Mouse (Mus musculus) G1E-ER4 (cell line): Measurements from ENCODE around the gene Arsb. TPM values are rescaled to one million over a fixed set of nuclear protein-coding genes. Genes with fewer than 3 reads are reported as not detected.

Experiments
- GATA1 ChIP-seq: IDR thresholded peaks from one replicate; pipeline ENCODE4 v1.8.0; 2012; ENCODE audit warnings: low read length, inconsistent platforms
- polyA plus RNA-seq: library from polyadenylated mRNA; stranded (reverse); fragments of >175 nt; gene quantifications from 2 replicates; pipeline ENCODE4 v1.2.3, GENCODE M21; 2012

Gene Arsb
- polyA plus RNA-seq, 1 experiment, result not detected

GRCm38 (mm10) chr13:93951555-93951954, 180.1 kb downstream of the Arsb start:
- TF ChIP-seq GATA1, result no peak

GRCm38 (mm10) chr13:93952466-93952865, 181.0 kb downstream of the Arsb start:
- no peak for TF ChIP-seq GATA1

- TF ChIP-seq GATA1, result no peak
These were observed 186.5 kb downstream of the Arsb start for GRCm38 (mm10) chr13:93957907-93958306.

- TF ChIP-seq GATA1, result no peak
These were observed 194.8 kb downstream of the Arsb start for GRCm38 (mm10) chr13:93966271-93966670.

- no peak for TF ChIP-seq GATA1
These were observed 195.7 kb downstream of the Arsb start for GRCm38 (mm10) chr13:93967138-93967537.

- TF ChIP-seq GATA1, result no peak
These were observed 198.7 kb downstream of the Arsb start for GRCm38 (mm10) chr13:93970115-93970514.

- no peak for TF ChIP-seq GATA1
These were observed 201.0 kb downstream of the Arsb start for GRCm38 (mm10) chr13:93972423-93972822.

GRCm38 (mm10) chr13:93975668-93976067, 204.2 kb downstream of the Arsb start:
- TF ChIP-seq GATA1, result no peak

GRCm38 (mm10) chr13:93976897-93977530, 205.6 kb downstream of the Arsb start:
- no peak for TF ChIP-seq GATA1

- TF ChIP-seq GATA1, result no peak
These were observed 207.5 kb downstream of the Arsb start for GRCm38 (mm10) chr13:93978703-93979495.

GRCm38 (mm10) chr13:93979754-93980153, 208.3 kb downstream of the Arsb start:
- no peak for TF ChIP-seq GATA1

GRCm38 (mm10) chr13:93984521-93984920, 213.1 kb downstream of the Arsb start:
- TF ChIP-seq GATA1, result no peak

- TF ChIP-seq GATA1, result no peak
These were observed 213.8 kb downstream of the Arsb start for GRCm38 (mm10) chr13:93985181-93985580.

- no peak for TF ChIP-seq GATA1
These were observed 216.2 kb downstream of the Arsb start for GRCm38 (mm10) chr13:93987611-93988010.

GRCm38 (mm10) chr13:93989208-93989607, 217.8 kb downstream of the Arsb start:
- TF ChIP-seq GATA1, result no peak

- TF ChIP-seq GATA1, result no peak
These were observed 218.5 kb downstream of the Arsb start for GRCm38 (mm10) chr13:93989736-93990611.
